13 mouse cellular contexts compared by ENCODE assay signal in genomic region chr3:55096655-55097005, GRCm38 (mm10). TPM values are rescaled to one million over a fixed set of nuclear protein-coding genes. Genes with fewer than 3 reads are reported as not detected.
A peak's percentile ranks its signal among the peaks of the same experiment; 100 is the strongest.
DNase-seq lines count a peak whose midpoint lies in the region; ATAC-seq and TF ChIP-seq lines count a peak whose summit lies in the region.
"Had no signal": no experiment of that assay in that cellular context is flagged by ENCODE, and none has a peak within 500 bp of the region (broad histone marks: within the 10 kb centered on the region; RNA-seq: fewer than 3 reads in every experiment).

No protein-coding gene starts in this region.

- H3K9me3 ChIP-seq in kidney, embryonic 14.5 days (ENCODE audit: control insufficient read depth, low read length) = no peaks in the 10 kb centered on the region
- no peaks in the 10 kb centered on the region for H3K9me3 ChIP-seq in embryonic facial prominence, embryonic 11.5 days (replicated peaks; ENCODE audit: control insufficient read depth, low read length)
- no peaks in the 10 kb centered on the region for H3K9me3 ChIP-seq in hindbrain, embryonic 13.5 days

- no peak for DNase-seq in kidney, postnatal 10 days
- no peak for DNase-seq in embryonic facial prominence, embryonic 11.5 days (ENCODE audit: low spot score)
- DNase-seq: lung, postnatal 36 days; right cerebral cortex, postnatal 25 days had no signal

- H3ac ChIP-seq in myocyte (ENCODE audit: control insufficient read depth, insufficient read length) = no peak overlapping the region

- no peaks in the 10 kb centered on the region for H3K4me1 ChIP-seq in kidney, embryonic 14.5 days (ENCODE audit: control insufficient read depth, insufficient read depth, low read length)
- no peaks in the 10 kb centered on the region; the same call in 1 of the 2 replicates for H3K4me1 ChIP-seq in embryonic facial prominence, embryonic 11.5 days (ENCODE audit: control insufficient read depth, insufficient read depth, low read length)
- peaks cover 21% of the 10 kb centered on the region for H3K4me1 ChIP-seq in hindbrain, embryonic 13.5 days (replicated peaks)

- H3K27ac ChIP-seq in kidney, embryonic 14.5 days (ENCODE audit: low read depth, low read length) = peak overlapping the region; percentile 47; the same call in 1 of the 2 replicates
- H3K27ac ChIP-seq in embryonic facial prominence, embryonic 11.5 days (replicated peaks; ENCODE audit: low read depth, low read length) = peak overlapping the region; percentile 79
- H3K27ac ChIP-seq in hindbrain, embryonic 13.5 days = peak overlapping the region; percentile 53; the same call in 1 of the 2 replicates

- no peak overlapping the region for H3K4me2 ChIP-seq in kidney, embryonic 14.5 days (replicated peaks; ENCODE audit: low read depth, low read length)
- H3K4me2 ChIP-seq in embryonic facial prominence, embryonic 11.5 days (ENCODE audit: low read depth, low read length) = no peak overlapping the region
- H3K4me2 ChIP-seq in hindbrain, embryonic 13.5 days = no peak overlapping the region
- H3K4me2 ChIP-seq in myocyte (ENCODE audit: low read depth) = peak overlapping the region; percentile 70

- 76% methylated on average over 2 of the region's 2 CpGs for WGBS in kidney, embryonic 14.5 days
- WGBS in embryonic facial prominence, embryonic 11.5 days = 48% methylated on average over 2 of the region's 2 CpGs
- WGBS in hindbrain, embryonic 13.5 days = 82% methylated on average over 2 of the region's 2 CpGs

- no peak for TF ChIP-seq POLR2A in myocyte (IDR thresholded peaks at IDR 0.05; ENCODE audit: insufficient read length, low read depth)

- H3K4me3 ChIP-seq in kidney, embryonic 14.5 days (ENCODE audit: low read length) = no peak overlapping the region
- no peak overlapping the region for H3K4me3 ChIP-seq in embryonic facial prominence, embryonic 11.5 days (ENCODE audit: low read depth, low read length)
- H3K4me3 ChIP-seq in hindbrain, embryonic 13.5 days = no peak overlapping the region
- H3K4me3 ChIP-seq in myocyte = no peak overlapping the region

- H3K9ac ChIP-seq in kidney, embryonic 14.5 days (ENCODE audit: low read depth, low read length) = no peak overlapping the region
- no peak overlapping the region for H3K9ac ChIP-seq in embryonic facial prominence, embryonic 11.5 days (replicated peaks; ENCODE audit: low read length)
- no peak overlapping the region for H3K9ac ChIP-seq in hindbrain, embryonic 13.5 days

- H3K36me3 ChIP-seq in kidney, embryonic 14.5 days (ENCODE audit: control insufficient read depth, insufficient read depth, low read length) = no peaks in the 10 kb centered on the region
- no peaks in the 10 kb centered on the region for H3K36me3 ChIP-seq in embryonic facial prominence, embryonic 11.5 days (replicated peaks; ENCODE audit: control insufficient read depth, insufficient read depth, low read depth, low read length)
- H3K36me3 ChIP-seq in hindbrain, embryonic 13.5 days = no peaks in the 10 kb centered on the region
- H3K36me3 ChIP-seq in myocyte (ENCODE audit: control insufficient read depth, insufficient read depth) = no peaks in the 10 kb centered on the region

- H3K79me2 ChIP-seq in myocyte (ENCODE audit: control insufficient read depth, insufficient read depth) = no peaks in the 10 kb centered on the region

- no peak for ATAC-seq in kidney, embryonic 14.5 days (ENCODE audit: low FRiP score, low TSS enrichment)
- ATAC-seq in embryonic facial prominence, embryonic 11.5 days (replicated peaks; ENCODE audit: insufficient number of reproducible peaks, low FRiP score, low TSS enrichment, low read depth) = peak; percentile 64
- ATAC-seq in hindbrain, embryonic 13.5 days (ENCODE audit: low FRiP score) = no peak
- no peak for ATAC-seq in megakaryocyte-erythroid progenitor cell, adult 5-6 weeks (replicated peaks; ENCODE audit: low FRiP score, low TSS enrichment, poor library complexity, severe bottlenecking)
- ATAC-seq in megakaryocyte progenitor cell, adult 5-6 weeks (replicated peaks; ENCODE audit: poor library complexity) = no peak

- H3K27me3 ChIP-seq in kidney, embryonic 14.5 days (ENCODE audit: control insufficient read depth, insufficient read depth, low read length) = no peaks in the 10 kb centered on the region
- no peaks in the 10 kb centered on the region for H3K27me3 ChIP-seq in embryonic facial prominence, embryonic 11.5 days (ENCODE audit: control insufficient read depth, insufficient read depth, low read length)
- H3K27me3 ChIP-seq in hindbrain, embryonic 13.5 days = no peaks in the 10 kb centered on the region
- no peaks in the 10 kb centered on the region for H3K27me3 ChIP-seq in myocyte (ENCODE audit: control insufficient read depth, insufficient read depth, insufficient read length)

TF ChIP-seq in myocyte, 11 proteins besides CTCF, POLR2A, EP300 and RAD21:
- no peak for TF ChIP-seq MAX (IDR thresholded peaks at IDR 0.05; ENCODE audit: low read depth)
- TF ChIP-seq SRF (IDR thresholded peaks at IDR 0.05; ENCODE audit: control insufficient read depth, insufficient read length, low read depth) = no peak
- no peak for TF ChIP-seq TCF3 (IDR thresholded peaks at IDR 0.05; ENCODE audit: insufficient read length, low read depth)
- no peak for TF ChIP-seq MYOD1 (IDR thresholded peaks at IDR 0.05; ENCODE audit: control insufficient read depth in 1 of 3, insufficient read length in 2 of 3, low read depth in 2 of 3)

RNA-seq across cellular contexts. Expression of gene Spg20, which starts 15.3 kb away (rescaled TPM):
- 33.4 and 49.6 TPM in 2 replicates for polyA plus RNA-seq in kidney, embryonic 14.5 days (2014; fragmentation: Nextera tagmentation; extraction: Ambion mirVana)
- 77.7 and 84.8 TPM in 2 replicates for polyA plus RNA-seq in embryonic facial prominence, embryonic 11.5 days (2014; fragmentation: Nextera tagmentation; extraction: Ambion mirVana)
- polyA plus RNA-seq in hindbrain, embryonic 13.5 days (2015; fragmentation: Nextera tagmentation; extraction: Ambion mirVana) = 20.0 and 21.7 TPM in 2 replicates
- polyA plus RNA-seq in myocyte (2012; fragmentation: generic; extraction: Trizol) = 49.3 TPM
- total RNA-seq in megakaryocyte-erythroid progenitor cell, adult 5-6 weeks (2014; fragmentation: Nextera tagmentation) = 12.3 and 16.4 TPM in 2 replicates
- total RNA-seq in megakaryocyte-erythroid progenitor cell, adult 5-6 weeks (2017) = 32.3 and 33.2 TPM in 2 replicates
- 10.2 and 17.1 TPM in 2 replicates for total RNA-seq in megakaryocyte progenitor cell, adult 5-6 weeks (2015)
- 21.5 and 24.0 TPM in 2 replicates for total RNA-seq in megakaryocyte progenitor cell, adult 5-6 weeks (2017)

RNA-seq across cellular contexts. Expression of gene Ccdc169, which starts 40.5 kb away (rescaled TPM):
- not detected in 2 replicates for polyA plus RNA-seq in kidney, embryonic 14.5 days (2014; fragmentation: Nextera tagmentation; extraction: Ambion mirVana)
- polyA plus RNA-seq in embryonic facial prominence, embryonic 11.5 days (2014; fragmentation: Nextera tagmentation; extraction: Ambion mirVana) = 0.07 TPM in 1 of 2 replicates, not detected in the other
- 0.05 TPM in 1 of 2 replicates, not detected in the other for polyA plus RNA-seq in hindbrain, embryonic 13.5 days (2015; fragmentation: Nextera tagmentation; extraction: Ambion mirVana)
- 0.12 TPM for polyA plus RNA-seq in myocyte (2012; fragmentation: generic; extraction: Trizol)
- total RNA-seq in megakaryocyte-erythroid progenitor cell, adult 5-6 weeks (2014; fragmentation: Nextera tagmentation) = 0.84 TPM in 1 of 2 replicates, not detected in the other
- total RNA-seq in megakaryocyte-erythroid progenitor cell, adult 5-6 weeks (2017) = not detected in 2 replicates
- total RNA-seq in megakaryocyte progenitor cell, adult 5-6 weeks (2015) = not detected in 2 replicates
- not detected in 2 replicates for total RNA-seq in megakaryocyte progenitor cell, adult 5-6 weeks (2017)
- total RNA-seq: hematopoietic stem cell, adult 5-6 weeks had no signal
- polyA plus RNA-seq: thymus, postnatal 0 days had no signal

RNA-seq across cellular contexts. Expression of gene Ccna1, which starts 41.3 kb away (rescaled TPM):
- polyA plus RNA-seq in kidney, embryonic 14.5 days (2014; fragmentation: Nextera tagmentation; extraction: Ambion mirVana) = 1.6 and 2.1 TPM in 2 replicates
- 2.2 and 2.6 TPM in 2 replicates for polyA plus RNA-seq in embryonic facial prominence, embryonic 11.5 days (2014; fragmentation: Nextera tagmentation; extraction: Ambion mirVana)
- 2.2 TPM in 2 replicates for polyA plus RNA-seq in hindbrain, embryonic 13.5 days (2015; fragmentation: Nextera tagmentation; extraction: Ambion mirVana)
- not detected for polyA plus RNA-seq in myocyte (2012; fragmentation: generic; extraction: Trizol)
- not detected in 2 replicates for total RNA-seq in megakaryocyte-erythroid progenitor cell, adult 5-6 weeks (2014; fragmentation: Nextera tagmentation)
- total RNA-seq in megakaryocyte-erythroid progenitor cell, adult 5-6 weeks (2017) = not detected in 2 replicates
- total RNA-seq in megakaryocyte progenitor cell, adult 5-6 weeks (2015) = not detected in 2 replicates
- not detected in 2 replicates for total RNA-seq in megakaryocyte progenitor cell, adult 5-6 weeks (2017)
- total RNA-seq: common myeloid progenitor, adult 5-6 weeks; hematopoietic stem cell, adult 5-6 weeks; MEL had no signal
